Mouse (Mus musculus) cerebellum, adult 11-12 months (tissue): ENCODE measurements around the gene Sptssa.

ENCODE experiments used
- DNase-seq: peaks from one replicate; pipeline ENCODE4 v3.0.0; 2022

The Sptssa gene

DNA sequence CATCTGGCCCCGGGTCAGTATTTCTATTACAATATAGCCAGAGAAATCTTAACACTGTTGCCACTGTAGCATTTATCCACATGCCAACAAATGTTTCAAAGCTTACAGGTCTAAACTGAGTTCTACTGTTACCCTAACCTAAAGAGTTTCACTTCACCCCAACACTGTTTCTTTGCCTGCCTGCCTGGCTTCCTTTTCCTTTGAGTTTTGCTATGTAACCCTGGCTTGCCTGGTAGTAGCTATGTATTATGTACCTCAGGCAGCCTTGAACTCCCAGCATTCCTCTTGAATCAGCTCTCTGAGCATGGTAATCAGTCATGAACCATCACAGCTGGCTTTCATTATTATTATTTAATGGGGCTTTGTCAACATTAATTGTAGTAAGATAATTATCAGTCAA is 1.6 kb downstream of the Sptssa start:
- no peak for DNase-seq

DNA sequence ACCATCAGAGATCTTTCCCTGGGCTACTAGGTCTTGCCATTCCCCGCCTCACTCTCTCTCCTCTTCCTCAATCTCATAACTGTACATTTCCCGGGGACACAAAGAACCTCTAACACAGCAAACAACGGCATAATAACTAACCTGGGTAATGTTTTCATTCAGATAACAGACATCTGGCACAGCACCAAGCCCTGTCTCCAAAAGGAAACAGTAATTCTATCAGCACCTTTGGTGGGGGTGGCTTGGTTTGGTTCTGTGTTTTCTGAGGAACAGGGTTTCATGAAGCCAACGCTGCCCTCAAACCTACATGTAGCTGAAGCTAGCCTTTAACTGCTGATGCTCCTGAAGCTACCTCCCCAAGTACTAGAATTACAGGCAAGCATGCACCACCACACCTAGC is 2.2 kb downstream of the Sptssa start:
- peak; percentile 18 for DNase-seq

DNA sequence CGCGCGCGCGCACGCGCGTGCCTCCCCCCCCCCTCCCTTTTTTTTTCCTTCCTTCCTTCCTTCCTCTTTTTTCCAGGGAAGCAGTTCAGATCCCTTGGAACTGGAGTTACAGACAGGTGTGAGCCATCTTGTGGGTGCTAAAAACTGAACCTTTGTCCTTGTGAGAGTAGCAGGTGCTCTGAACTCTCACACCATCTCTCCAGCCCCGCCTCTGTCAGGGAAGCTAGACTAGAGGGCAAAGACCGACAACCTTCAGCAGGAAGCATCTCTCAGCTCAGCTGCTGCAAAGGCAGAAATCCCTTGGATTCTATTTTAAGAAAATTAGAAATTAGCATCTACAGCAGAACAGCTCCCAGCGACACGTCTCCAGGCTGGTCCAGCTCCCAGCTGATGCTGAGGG is 4.0 kb downstream of the Sptssa start:
- DNase-seq = no peak

DNA sequence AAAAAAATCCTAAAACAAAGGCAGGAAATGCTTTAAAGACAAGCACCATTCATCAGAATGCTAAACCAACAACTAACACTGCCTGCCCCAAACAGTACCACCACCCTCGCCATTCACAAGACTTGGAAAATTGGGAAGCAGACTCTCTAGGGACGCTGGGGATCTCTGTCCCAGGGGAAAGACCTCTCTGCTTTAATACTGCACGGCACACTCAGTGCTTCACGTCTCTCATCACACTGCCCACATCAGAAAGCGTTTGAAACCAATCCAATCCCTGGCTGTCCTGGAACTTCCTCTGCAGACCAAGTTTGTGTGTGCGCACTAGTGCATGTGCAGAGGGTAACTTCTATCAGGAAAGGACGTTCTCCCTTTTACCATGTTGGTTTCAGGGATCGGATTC is 4.6 kb downstream of the Sptssa start:
- no peak for DNase-seq

DNA sequence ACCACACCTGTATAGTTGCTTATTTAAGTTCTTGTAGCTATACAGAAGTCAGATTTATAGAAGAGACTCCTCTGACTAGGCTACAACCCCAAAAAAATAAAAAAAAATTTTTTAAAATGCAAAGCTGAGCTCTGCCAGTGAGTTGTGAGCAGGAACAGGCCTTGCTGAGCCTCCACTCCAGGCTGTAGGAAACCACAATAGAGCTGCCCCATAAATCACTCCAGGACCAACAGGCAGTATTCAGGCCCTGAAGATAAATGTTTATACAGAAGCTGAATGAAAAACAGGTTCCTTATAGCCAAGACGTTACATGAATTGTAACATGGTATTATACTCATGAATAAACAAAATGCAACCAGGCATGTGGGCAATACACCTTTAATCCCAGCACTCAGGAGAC is 5.2 kb downstream of the Sptssa start:
- no peak for DNase-seq

DNA sequence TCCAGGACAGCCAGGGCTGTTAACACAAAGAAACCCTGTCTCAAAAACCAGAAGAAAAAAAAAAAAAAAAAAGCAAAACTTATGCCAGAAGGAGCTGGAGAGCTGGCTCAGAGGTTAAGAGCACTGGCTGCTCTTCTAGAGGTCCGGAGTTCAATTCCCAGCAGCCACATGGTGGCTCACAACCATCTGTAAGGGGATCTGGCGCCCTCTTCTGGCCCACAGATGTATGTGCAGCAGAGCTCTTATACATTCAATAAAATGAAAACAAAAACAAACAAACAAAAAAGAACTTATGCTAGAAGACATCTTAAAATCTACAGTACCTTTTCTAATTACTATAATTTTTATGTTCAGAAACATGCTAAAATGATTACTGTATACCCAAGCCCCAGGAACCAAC is 11.4 kb downstream of the Sptssa start:
- DNase-seq = no peak

DNA sequence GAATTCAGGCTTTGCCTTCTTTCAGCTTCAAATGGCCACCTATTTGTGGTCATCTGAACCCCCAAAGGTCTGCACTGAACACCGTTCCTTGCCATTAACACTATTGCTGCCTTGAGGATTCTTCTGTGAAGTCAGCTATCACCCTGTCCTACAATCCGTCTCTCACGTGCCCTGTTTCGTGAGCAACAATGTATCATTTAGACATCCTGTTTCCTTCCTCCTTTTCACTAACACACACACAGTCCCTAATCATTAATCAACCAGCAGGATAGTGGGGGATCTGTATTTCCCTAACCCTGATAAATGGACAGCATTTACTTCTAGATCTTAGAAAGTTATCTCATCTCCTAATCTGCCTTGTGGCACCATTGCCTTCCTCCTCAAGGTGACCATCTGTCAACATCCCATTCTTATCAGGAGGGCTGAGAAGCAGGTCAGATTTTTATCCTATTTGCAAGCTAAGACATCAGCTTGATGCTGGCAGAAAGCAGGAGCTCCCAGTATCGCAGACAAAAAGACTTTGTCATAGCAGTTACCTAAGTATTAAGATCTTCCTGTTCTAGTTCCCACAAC is 13.0 kb downstream of the Sptssa start:
- DNase-seq = no peak

DNA sequence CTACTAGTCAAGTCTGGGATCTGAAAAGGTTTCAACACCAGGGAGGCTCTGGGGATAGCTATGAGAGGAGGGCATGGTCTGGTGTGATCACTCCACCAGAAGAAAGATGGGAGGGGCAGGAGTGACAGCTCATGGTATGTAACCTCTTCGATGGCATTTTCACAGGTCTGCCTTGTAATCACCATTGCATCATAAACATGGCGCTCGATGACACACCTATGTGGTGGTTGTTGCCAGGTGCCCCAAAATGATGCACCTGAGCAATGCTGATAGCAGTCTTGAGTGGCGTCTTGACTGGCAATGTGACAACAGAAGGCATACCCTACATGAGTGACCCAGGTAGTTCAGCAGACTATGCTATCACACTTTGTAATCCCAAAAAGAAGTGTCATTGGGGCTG is 15.0 kb downstream of the Sptssa start:
- DNase-seq = no peak

DNA sequence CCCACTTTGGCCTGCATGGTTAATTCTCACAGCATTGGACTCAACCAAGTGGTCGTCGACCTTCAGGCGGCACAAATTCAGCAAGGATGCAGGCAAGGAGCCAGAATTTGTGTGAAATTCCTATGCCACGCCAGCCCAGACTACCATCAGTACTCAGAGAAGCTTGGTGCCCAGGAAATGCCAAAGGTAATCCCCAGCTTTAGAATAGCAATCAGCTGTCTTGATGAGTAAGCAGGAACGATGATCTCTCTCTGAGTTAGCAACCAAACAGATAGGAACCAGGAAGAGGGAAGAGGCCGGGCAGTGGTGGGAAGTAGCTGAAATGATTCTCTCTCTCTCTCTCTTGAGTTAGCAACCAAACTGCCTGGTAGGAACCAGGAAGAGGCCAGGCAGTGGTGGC is 16.1 kb downstream of the Sptssa start:
- no peak for DNase-seq

DNA sequence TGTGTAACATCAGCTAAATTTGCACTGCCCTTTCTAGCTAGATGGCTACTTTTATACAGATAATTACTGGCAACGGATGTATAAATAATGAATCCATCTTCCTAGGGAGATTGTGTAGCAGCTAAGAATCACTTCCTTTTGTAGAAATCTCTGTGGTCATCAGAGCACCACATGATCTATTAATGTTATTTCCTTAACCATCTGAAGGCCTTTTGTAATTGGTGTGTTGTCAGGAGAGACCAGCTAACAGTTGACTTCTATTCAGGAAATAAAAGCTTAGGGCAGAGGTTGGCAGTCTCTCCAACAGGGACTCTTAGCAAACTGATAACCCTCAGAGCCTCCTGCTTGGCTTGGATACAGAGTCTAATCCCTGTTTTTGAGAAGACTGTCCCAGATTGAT is 19.3 kb downstream of the Sptssa start:
- DNase-seq = no peak

DNA sequence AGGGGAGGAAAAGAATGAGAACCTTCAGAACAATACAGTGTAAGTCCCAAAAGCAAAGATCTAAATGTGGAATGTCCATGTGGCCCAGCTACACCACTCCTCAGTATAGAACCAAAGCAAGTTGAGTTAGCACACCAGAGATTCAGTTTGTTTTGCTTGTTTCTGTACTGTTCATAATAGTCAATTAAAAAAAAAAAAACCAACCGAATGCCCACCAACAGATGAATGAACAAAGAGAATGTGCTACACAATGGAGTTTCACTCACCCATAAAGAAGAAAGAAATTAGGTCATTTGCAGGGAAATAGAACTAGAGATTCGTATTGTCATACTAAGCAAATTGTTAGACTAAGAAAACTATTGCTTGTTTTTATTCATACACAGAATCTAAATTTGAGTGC is 24.2 kb downstream of the Sptssa start:
- no peak for DNase-seq

DNA sequence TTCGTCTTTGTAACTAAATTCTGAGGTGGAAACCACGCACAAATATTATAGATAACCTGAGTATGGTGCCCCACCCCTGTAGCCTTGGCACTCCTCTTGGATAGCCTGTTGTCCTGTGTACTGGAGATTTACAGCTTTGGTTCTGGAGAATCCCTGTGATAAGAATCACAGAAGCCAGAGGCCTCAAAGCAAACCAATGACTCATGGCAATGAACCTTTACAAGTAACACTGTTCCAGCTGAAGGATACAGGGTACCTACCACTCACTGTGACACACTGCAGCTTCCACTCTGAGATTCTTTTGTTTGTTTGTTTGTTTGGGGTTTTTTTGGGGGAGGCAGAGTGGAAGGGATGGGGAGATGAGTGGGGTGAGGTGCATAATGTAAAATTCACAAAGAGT is 34.4 kb downstream of the Sptssa start:
- no peak for DNase-seq

DNA sequence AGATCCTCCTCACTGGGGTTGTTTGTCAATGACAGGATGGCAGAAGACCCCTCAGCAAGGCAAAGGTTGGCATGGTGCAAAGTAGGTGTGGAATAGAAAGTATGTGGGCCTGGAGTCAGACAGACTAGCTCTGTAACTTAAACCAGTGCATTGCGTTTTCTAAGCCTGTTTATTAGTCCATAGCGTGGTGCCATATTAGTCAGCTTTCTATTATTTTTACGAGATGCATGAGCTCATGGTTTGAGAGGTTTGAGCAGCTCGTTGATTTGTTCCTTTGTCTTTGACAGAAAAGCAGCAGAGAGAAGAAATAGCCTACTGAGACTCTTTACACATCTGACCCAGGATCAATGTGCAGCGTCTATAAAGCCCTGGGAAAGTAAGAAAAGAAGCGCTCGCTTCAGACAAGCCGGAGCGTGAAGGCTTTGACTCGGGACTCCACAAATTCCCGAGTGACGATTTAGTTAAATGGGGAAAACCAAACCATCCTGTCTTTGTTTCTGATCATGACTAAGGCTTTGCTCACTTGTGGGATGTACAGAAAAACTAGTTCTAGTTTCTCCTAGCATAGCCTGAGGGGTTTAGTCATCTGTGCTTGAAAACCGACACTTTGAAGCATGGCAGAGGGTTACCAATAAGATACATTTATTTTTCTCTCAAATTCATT is 36.2 kb downstream of the Sptssa start:
- no peak for DNase-seq

DNA sequence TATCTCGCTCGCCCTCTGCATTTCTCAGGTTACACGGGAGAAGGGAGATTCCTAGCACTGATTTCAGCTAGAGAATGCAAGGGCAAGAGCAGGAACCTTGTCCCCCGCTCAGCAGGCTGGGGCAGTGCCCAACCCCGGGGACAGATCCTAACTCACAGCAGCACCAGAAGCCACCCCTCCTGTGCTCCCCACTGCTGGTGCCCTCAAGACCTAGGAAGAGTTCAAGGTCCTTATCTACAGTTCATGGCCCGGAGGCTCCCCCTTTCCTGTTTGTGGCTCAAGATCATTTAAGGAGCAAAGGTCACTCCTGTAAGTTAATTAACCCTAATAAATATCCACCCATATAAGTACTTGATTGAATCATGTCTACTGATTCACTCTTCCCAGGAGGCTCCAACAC is 47.4 kb downstream of the Sptssa start:
- no peak for DNase-seq

DNA sequence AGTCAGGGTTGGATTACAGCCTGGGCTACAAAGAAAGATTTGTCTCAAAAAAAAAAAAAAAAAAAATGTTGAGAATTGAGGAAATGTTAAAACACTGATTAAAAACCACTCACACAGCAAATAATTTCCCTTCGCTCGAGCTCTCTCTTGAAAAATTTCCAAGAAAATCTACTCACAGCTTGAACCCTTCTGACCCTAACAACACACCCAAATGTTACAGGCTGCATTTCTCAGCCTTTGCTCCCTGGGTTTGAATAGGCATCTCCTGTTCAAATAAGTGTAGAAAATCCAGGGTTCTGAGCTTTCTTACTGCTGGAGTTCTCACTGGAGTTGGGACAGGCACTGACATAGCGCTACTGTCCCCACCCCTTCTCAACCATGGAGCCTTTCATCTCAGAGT is 51.2 kb downstream of the Sptssa start:
- no peak for DNase-seq

DNA sequence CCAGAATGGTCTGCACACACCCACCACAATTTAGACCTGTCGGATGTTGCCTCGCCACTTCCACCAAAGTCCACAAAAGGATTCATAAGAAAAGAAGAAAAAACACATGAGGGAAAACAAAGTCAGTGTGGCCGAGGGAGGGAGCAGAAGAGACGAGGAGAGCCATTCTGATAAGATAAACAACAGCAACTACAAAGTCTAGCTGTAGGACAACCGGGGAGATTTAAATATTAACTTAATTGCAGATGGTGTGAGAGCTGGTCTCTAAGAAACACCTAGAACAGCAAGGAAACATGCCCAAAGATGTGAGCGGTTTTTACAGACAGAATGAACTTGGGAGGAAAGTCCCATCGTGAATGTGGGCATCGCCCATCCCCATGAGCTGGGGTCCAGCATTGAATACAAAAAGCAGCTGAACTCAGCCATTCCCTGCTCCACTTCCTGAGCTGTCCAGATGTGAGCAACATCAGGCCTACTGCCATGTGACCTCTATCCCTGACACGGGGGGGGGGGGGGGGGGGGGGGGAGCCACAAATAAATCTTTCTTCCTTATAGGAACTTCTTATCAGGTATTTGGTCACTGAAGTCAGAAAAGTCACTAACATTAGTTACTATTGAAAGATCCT is 52.7 kb downstream of the Sptssa start:
- DNase-seq = no peak

DNA sequence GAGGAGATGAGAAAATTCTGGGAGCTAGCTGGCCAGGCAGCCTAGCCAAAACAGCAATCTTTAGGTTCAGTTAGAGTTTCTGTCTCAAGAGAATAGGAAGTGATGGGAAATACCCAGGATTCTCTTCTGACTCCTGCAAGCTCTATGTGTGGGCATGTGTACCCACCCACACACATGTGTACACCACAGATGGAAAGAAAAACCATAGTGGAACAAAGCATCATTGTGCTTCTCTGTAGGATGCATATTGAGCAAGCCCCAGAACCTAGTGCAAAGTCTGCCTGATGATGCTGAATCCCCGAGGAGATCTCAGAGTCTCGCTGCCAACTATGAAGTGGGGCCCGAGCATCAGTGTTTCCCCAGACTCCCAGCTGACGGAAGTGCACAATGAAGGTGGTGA is 55.9 kb downstream of the Sptssa start:
- no peak for DNase-seq

DNA sequence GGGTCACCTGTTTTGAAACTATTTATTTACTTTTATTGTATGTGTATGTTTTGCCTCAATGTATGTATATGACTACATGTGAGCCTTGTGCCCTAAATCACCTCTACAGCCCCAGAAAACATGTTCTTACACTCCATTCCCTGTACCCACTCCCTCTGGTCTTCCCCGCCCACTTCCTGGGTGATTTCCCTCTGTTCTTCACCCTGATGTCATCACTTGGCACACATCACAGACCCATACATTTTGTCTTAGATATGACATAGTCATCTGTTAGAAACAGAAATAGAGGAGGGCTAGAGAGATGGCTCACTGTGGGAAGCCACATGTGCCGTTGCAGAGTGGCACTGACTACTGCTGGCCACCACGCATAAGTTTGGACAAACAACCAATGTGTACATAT is 58.0 kb downstream of the Sptssa start:
- no peak for DNase-seq

DNA sequence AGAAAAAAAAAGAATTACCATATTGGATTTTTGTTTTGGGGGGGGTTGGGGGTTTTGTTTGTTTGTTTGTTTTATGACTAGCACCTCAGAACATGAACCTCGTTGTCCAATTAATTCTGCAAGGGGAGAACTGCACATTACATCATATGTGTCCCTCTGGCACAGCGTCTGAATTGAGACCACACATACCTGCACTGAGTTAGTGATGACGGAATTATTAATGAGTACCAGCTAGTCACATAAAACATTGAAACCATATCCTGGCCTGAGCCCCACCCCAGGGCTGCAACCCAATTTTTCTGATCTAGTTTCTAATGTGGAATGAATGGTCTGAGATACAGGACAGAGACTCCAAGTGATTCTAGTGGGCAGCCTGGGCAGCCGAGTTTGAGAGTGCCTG is 59.7 kb downstream of the Sptssa start:
- DNase-seq = no peak
